Mouse (Mus musculus) hindbrain, embryonic 13.5 days (tissue): ENCODE data around the gene Sprr2f. TPM values are rescaled to one million over a fixed set of nuclear protein-coding genes. Genes with fewer than 3 reads are reported as not detected.

Experiments
- polyA plus RNA-seq: library from polyadenylated mRNA; unstranded; fragments of >200 nt; fragmentation: Nextera tagmentation; extraction: Ambion mirVana; gene quantifications from 2 replicates; pipeline ENCODE4 v1.2.1, GENCODE M21; 2015

Gene Sprr2f
- polyA plus RNA-seq, 1 experiment from 2014 or later = not detected

Other genes starting within 250 kb of the Sprr2f start
- not detected in 2 replicates for gene Prr9, start 241.2 kb upstream of the Sprr2f start, polyA plus RNA-seq
- gene Lelp1, start 222.4 kb upstream of the Sprr2f start, polyA plus RNA-seq = not detected in 2 replicates
- not detected in 2 replicates for gene Sprr2a1, start 149.4 kb upstream of the Sprr2f start, polyA plus RNA-seq
- not detected in 2 replicates for gene Sprr2a2, start 149.3 kb upstream of the Sprr2f start, polyA plus RNA-seq
- not detected in 2 replicates for gene Sprr2a3, start 79.8 kb upstream of the Sprr2f start, polyA plus RNA-seq
- gene Sprr2b, start 48.6 kb upstream of the Sprr2f start, polyA plus RNA-seq = 0.35 TPM in 1 of 2 replicates, not detected in the other
- not detected in 2 replicates for gene Sprr2d, start 26.0 kb upstream of the Sprr2f start, polyA plus RNA-seq
- gene Sprr2e, start 13.0 kb upstream of the Sprr2f start, polyA plus RNA-seq = not detected in 2 replicates
- gene Sprr2h, start 20.5 kb downstream of the Sprr2f start, polyA plus RNA-seq = not detected in 2 replicates
- not detected in 2 replicates for gene Sprr2i, start 42.8 kb downstream of the Sprr2f start, polyA plus RNA-seq
- gene Sprr2j-ps, start 52.9 kb downstream of the Sprr2f start, polyA plus RNA-seq = not detected in 2 replicates
- gene Gm9774, start 64.2 kb downstream of the Sprr2f start, polyA plus RNA-seq = 9.0 and 11.1 TPM in 2 replicates
- not detected in 2 replicates for gene Sprr2k, start 67.4 kb downstream of the Sprr2f start, polyA plus RNA-seq
- not detected in 2 replicates for gene Sprr1b, start 73.6 kb downstream of the Sprr2f start, polyA plus RNA-seq
- not detected in 2 replicates for gene Sprr3, start 93.5 kb downstream of the Sprr2f start, polyA plus RNA-seq
- gene Sprr1a, start 120.7 kb downstream of the Sprr2f start, polyA plus RNA-seq = not detected in 2 replicates
- not detected in 2 replicates for gene Sprr4, start 135.3 kb downstream of the Sprr2f start, polyA plus RNA-seq
- gene 2310046K23Rik, start 169.3 kb downstream of the Sprr2f start, polyA plus RNA-seq = not detected in 2 replicates
- gene Ivl, start 208.5 kb downstream of the Sprr2f start, polyA plus RNA-seq = not detected in 2 replicates
- gene Smcp, start 223.8 kb downstream of the Sprr2f start, polyA plus RNA-seq = not detected in 2 replicates
- not detected in 2 replicates for gene 2210017I01Rik, start 242.3 kb downstream of the Sprr2f start, polyA plus RNA-seq